In the genomic region with DNA sequence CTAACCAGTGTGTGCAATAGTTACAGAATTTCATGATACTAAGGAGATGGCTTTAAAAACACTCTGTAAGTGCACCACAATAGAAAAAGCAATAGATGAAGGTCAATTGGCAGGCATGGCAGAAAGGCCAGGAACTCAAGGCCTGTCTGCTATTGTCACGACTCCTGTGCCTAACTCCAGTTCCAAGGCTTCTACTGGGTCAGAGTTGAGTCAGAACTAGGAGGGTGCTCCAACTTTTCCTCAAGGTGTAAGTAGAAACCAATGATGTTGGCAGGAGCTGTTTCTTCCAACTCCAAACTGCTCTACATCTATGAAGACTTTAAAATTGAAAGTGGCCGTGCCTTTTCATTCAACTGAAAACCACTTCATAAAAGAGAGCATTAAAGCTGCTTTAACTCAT, we compare ENCODE assay signal across 20 mouse cellular contexts. TPM values are rescaled to one million over a fixed set of nuclear protein-coding genes. Genes with fewer than 3 reads are reported as not detected.
DNase-seq lines count a peak whose midpoint lies in the region; ATAC-seq lines count a peak whose summit lies in the region.
"Had no signal": no experiment of that assay in that cellular context is flagged by ENCODE, and none has a peak within 500 bp of the region (broad histone marks: within the 10 kb centered on the region; RNA-seq: fewer than 3 reads in every experiment).

No protein-coding gene starts in this region.

- no peak overlapping the region for H3K4me3 ChIP-seq in heart, embryonic 15.5 days
- no peak overlapping the region for H3K4me3 ChIP-seq in brown adipose tissue, adult 24 weeks (ENCODE audit: insufficient read depth, low read depth, low read length)
- H3K4me3 ChIP-seq: embryonic facial prominence, embryonic 15.5 days; midbrain, embryonic 13.5 days; neural tube, embryonic 13.5 days had no signal

- H3K4me1 ChIP-seq in heart, embryonic 15.5 days (replicated peaks) = peaks cover 25% of the 10 kb centered on the region
- H3K4me1 ChIP-seq in brown adipose tissue, adult 24 weeks (ENCODE audit: control insufficient read depth, insufficient read depth, insufficient read length, low read length) = peaks cover 26% of the 10 kb centered on the region
- H3K4me1 ChIP-seq: midbrain, embryonic 13.5 days; neural tube, embryonic 13.5 days had no signal

- no peaks in the 10 kb centered on the region for H3K9me3 ChIP-seq in heart, embryonic 15.5 days (replicated peaks)
- H3K9me3 ChIP-seq: embryonic facial prominence, embryonic 15.5 days; midbrain, embryonic 13.5 days; neural tube, embryonic 13.5 days had no signal

- H3K36me3 ChIP-seq in heart, embryonic 15.5 days = no peaks in the 10 kb centered on the region
- H3K36me3 ChIP-seq: embryonic facial prominence, embryonic 15.5 days; midbrain, embryonic 13.5 days; neural tube, embryonic 13.5 days had no signal

- no peak overlapping the region for H3K4me2 ChIP-seq in heart, embryonic 15.5 days
- H3K4me2 ChIP-seq: embryonic facial prominence, embryonic 15.5 days; midbrain, embryonic 13.5 days; neural tube, embryonic 13.5 days had no signal

- WGBS in heart, embryonic 15.5 days = 56% methylated on average over 2 of the region's 2 CpGs

- intact Hi-C loops in heart, postnatal 14 days (cut with DNase I) = no loop called here
- intact Hi-C loops in left cerebral cortex, postnatal 4 days (cut with DNase I) = no loop called here

- peak; percentile 64 for DNase-seq in adrenal gland, adult 2 months
- DNase-seq in adrenal gland, adult 18-20 months (ENCODE audit: low spot score in 2 of 2) = no peak
- no peak for DNase-seq in heart, postnatal 14 days
- DNase-seq in adipocyte (ENCODE audit: low spot score) = peak; percentile 33
- DNase-seq in kidney, adult 18-20 months = no peak
- DNase-seq in left cerebral cortex, postnatal 4 days = no peak
- DNase-seq: cerebellum, adult 18-20 months; cerebellum, postnatal 36 days; heart, postnatal 36 days; kidney, postnatal 10 days; thymus, adult 18-20 months; thymus, postnatal 4 days had no signal

- no peak overlapping the region for H3K9ac ChIP-seq in heart, embryonic 15.5 days
- H3K9ac ChIP-seq: embryonic facial prominence, embryonic 15.5 days; midbrain, embryonic 13.5 days; neural tube, embryonic 13.5 days had no signal

- peak overlapping the region; percentile 1; the same call in 1 of the 2 replicates for H3K27ac ChIP-seq in heart, embryonic 15.5 days
- 0 out of 2 replicates have a peak overlapping the region, but pooled peaks have one; percentile 8 for H3K27ac ChIP-seq in brown adipose tissue, adult 24 weeks (replicated peaks; ENCODE audit: low read depth, low read length)
- H3K27ac ChIP-seq: embryonic facial prominence, embryonic 15.5 days; midbrain, embryonic 13.5 days; neural tube, embryonic 13.5 days had no signal

- H3K27me3 ChIP-seq in heart, embryonic 15.5 days = no peaks in the 10 kb centered on the region
- H3K27me3 ChIP-seq: embryonic facial prominence, embryonic 15.5 days; midbrain, embryonic 13.5 days; neural tube, embryonic 13.5 days; Patski had no signal

- ATAC-seq in heart, embryonic 15.5 days (replicated peaks; ENCODE audit: insufficient number of reproducible peaks, insufficient read depth, low FRiP score, low read depth) = no peak
- ATAC-seq: CD4-positive, CD25-positive, alpha-beta regulatory T cell, adult 4 months; hindbrain, embryonic 16.5 days; midbrain, embryonic 13.5 days; Patski had no signal

RNA-seq across cellular contexts. Expression of a gene that starts 54.8 kb away (rescaled TPM):
- total RNA-seq in adrenal gland, adult 2 months (2021) = 100 to 1,000 TPM in 1 of 2 experiments, 10 to 100 TPM in 1; 36.0 to 107 TPM
- 38.6 and 67.5 TPM in 2 replicates for polyA plus RNA-seq in adrenal gland, adult 2 months (2012; rRNA removed)
- 100 to 1,000 TPM in 1 of 2 experiments, 10 to 100 TPM in 1; 64.5 to 110 TPM for total RNA-seq in adrenal gland, adult 18-20 months (2021)
- 180 and 220 TPM in 2 replicates for polyA plus RNA-seq in heart, embryonic 15.5 days (2015; fragmentation: Nextera tagmentation; extraction: Ambion mirVana)
- total RNA-seq in heart, postnatal 14 days (2021) = 100 to 1,000 TPM; 678 to 728 TPM
- 26.9 and 32.0 TPM in 2 replicates for polyA plus RNA-seq in brown adipose tissue, adult 24 weeks (2012; ENCODE audit: insufficient read depth, insufficient read length, missing spikeins)
- 10 to 100 TPM; 16.7 to 19.3 TPM for total RNA-seq in left cerebral cortex, postnatal 4 days (2021)

Comparison
In these comparisons a context has a peak if more than half of its experiments do, and no peak if none do; other contexts are left out.
1. DNase-seq: peak in adrenal gland, adult 2 months (single experiment) and adipocyte (single experiment); none in adrenal gland, adult 18-20 months (0 of 2), heart, postnatal 14 days (0 of 2), kidney, adult 18-20 months (single experiment) and left cerebral cortex, postnatal 4 days (single experiment).
2. RNA of a gene that starts 54.8 kb away (total RNA-seq): 678 to 728 TPM in heart, postnatal 14 days; 64.5 to 110 TPM in adrenal gland, adult 18-20 months, 36.0 to 107 TPM in adrenal gland, adult 2 months and 16.7 to 19.3 TPM in left cerebral cortex, postnatal 4 days; every median in the first group is over 4 times any median in the second.